Mouse (Mus musculus): ENCODE measurements at regions not wholly inside any gene's neighbourhood (a gene's known extent, or its start where the extent isn't known, plus 50 kb on each side); places are given as distances from the start of the nearest gene placed in this dataset.

DNA sequence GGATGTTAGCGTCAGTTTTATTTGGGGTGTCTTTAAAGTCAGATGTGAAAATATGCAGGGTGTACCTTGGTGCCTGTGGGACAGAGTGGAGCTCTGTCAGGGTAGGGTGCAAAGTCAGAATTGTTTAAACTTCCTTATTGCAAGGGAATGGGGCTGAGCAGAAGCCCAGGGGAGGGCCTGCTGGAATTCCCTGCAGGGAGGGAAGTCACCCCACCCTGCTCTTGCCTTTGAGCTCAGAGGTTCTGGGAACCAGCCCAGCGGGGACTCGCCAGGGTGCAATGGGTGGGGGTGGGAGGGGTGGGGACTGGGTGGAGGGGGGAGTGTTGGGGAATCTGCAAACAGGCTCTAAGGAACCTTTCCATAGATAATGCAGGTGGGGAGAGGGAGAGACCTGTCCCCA, 508.6 kb downstream of the Zfp704 start:
- TF ChIP-seq CTCF (IDR thresholded peaks at IDR 0.05; ENCODE audit: control insufficient read depth, insufficient read depth, insufficient replicate concordance, low read depth, low read length) (no peak), POLR2A (IDR thresholded peaks at IDR 0.05; ENCODE audit: control insufficient read depth, low read depth, low read length) (no peak)
